Mouse (Mus musculus) right cerebral cortex, postnatal 4 days (tissue): Measurements from ENCODE around the gene Gm8267.
"Not testable (repeated sequence)": the region's sequence is repeated elsewhere in the genome, so short reads cannot be mapped to it uniquely, and the experiment has no call there.

Experiments used
- DNase-seq: peaks from one replicate; pipeline ENCODE4 v3.0.0-alpha.2; 2022

The Gm8267 gene

DNA sequence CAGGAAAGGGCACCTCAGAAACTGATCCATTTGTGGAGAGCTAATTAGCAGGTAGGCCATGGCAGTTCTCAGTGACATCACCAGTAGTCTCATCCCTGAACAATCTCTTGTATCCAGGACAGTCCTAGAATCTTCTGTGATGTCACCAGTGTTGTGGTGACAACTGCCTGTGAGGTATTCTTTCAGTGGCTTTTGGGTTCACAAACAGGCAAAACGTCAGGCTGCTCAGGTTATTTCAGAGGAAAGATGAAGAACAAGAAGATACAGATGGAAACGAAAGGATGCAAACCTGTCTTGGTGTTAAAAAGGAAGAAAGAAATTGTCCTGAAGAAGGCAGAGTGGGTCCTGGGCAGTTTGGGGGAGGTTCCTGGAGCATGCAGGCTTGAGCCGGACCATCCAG, at the start of gene Gm8267:
TSS of gene Gm8267 (minus strand) at position 101 of the 400 bp plus-strand sequence.
- no peak for DNase-seq

DNA sequence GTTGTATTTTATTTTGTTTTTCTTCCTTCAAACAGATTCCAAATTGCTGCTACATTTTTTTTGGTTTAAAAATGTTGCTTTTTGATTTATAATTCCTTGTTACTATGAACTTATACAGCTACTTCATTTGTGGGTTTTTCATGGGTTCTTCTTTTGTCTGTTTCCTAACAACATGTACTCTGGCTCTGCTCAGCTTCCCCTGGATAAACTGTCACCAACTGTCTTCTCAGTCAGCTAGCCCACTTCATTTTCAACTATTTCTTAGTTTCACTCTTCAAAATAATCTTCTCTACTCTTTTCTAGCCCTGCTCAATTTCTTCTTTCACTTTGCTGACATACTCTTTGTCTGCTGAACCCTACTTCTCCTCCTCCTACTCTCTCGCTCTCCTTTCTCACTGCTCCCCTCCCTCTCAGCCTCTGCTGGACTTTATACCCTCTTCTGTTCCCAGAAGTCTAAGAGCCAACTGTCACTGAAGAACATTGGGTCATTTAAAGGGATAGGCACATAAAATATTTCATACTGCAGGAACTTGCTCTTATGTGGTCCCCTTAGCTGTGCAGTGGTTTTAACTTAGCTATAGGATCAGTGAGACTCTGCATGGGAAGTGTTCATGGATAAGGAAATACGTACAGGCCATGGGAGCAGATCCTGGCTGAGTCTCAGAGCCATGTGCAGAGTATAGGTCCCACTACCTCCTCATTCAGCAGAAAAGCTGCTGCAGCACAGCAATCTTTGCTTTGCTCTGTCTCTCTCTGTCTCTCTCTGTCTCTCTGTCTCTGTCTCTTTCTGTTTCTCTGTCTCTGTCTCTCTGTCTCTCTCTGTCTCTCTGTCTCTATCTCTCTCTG, 39.6 kb upstream of the Gm8267 start:
- DNase-seq: not testable (repeated sequence)

DNA sequence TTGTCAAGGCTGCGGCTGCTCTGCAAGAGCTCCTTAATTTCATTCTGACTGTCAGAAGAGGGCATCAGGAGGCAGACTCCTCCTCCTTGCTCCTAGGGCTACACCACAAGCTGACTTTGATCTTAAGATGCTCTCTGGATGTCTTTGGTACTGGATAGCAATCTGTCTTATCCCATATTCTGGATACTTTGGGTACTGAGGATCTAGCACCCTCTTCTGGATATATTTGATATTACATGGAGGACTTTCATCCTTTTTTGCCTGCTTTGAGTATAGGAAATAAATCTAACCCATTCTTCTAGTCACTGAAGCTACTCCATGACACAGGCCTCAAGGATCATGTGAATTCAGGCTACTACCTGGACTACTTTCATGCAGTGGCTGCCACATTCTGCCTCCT, 7.4 kb downstream of the Gm8267 start:
- not testable (repeated sequence) for DNase-seq

DNA sequence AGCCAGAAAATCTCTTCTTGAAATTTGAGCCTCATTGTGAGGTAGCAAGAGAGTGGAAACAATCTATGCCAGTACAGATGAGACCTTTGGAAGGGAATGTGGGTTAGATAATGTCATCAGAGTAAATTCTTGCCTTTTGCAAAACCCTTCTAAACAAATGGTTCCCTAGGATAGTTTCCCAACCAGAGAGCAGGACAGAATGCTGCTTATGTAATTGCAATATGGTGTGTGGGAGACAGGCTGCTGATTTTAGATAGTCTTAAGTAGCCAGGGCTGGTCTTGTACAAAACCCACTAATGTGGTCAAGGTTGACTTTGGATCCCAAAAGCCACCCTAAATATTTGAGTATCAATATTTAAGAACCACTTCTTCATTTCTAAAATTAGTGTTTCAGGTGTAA, 19.4 kb downstream of the Gm8267 start:
- not testable (repeated sequence) for DNase-seq

DNA sequence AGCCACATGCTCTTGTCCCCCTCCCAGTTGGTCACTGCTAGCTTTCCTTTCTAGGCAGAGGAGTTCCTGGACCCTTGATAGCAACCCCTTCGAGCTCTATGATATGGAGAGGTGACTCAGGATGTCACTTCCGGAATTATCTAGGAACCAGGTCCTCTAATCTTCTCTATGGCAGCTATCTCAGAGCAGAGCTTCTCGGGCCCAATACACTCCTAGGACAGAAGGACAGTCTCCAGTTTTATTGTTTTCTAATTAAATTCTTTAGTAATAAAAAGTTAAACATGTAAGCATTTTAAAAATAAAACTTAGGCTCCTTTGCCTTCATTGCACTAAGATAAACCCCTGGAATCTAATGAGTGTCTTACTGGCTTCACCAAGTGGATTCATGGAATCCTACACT, 43.8 kb downstream of the Gm8267 start, which contains the start of gene Gm8257:
TSS of gene Gm8257 (minus strand) at position 101 of the 400 bp plus-strand sequence.
- not testable (repeated sequence) for DNase-seq
